10 mouse cellular contexts compared by ENCODE assay signal in the genomic region with DNA sequence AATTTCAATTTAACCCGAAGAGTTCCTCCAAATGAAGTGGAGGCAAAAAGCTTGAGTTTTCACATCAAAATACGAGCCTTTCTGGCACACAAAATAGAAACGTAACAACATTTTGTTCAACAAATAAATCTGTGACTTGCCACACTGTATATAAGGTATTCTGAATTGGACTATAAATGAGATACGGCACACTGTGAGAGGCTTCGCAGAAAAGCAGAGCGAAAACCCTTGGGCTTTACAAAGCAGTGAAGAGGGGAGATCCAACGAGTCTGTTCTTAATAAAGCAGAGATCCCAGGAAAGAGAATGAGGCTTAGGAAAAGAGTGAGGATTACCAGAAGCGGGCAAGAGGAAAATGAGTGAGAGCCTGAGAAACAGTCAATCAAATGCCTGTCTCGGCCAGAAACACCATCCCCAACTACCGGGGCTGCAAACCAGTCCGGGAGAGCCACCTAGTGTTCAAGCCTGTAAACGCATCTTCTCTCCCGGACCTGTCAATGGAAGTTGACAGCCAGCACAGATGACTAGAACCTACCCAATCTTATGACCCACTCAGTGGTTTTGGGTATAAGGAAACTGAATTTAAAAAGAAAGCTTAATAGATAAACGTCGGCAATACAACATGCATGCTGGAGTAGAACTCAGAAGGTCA. TPM values are rescaled to one million over a fixed set of nuclear protein-coding genes. Genes with fewer than 3 reads are reported as not detected.
A peak's percentile ranks its signal among the peaks of the same experiment; 100 is the strongest.
DNase-seq lines count a peak whose midpoint lies in the region; ATAC-seq and TF ChIP-seq lines count a peak whose summit lies in the region.
"Had no signal": no experiment of that assay in that cellular context is flagged by ENCODE, and none has a peak within 500 bp of the region (broad histone marks: within the 10 kb centered on the region; RNA-seq: fewer than 3 reads in every experiment).

No protein-coding gene starts in this region.

- no peak overlapping the region for H3K4me3 ChIP-seq in kidney, embryonic 15.5 days (replicated peaks)
- no peak overlapping the region for H3K4me3 ChIP-seq in limb, embryonic 14.5 days (replicated peaks; ENCODE audit: low read length)
- peak overlapping the region; percentile 5; the same call in 1 of the 2 replicates for H3K4me3 ChIP-seq in neural tube, embryonic 13.5 days
- H3K4me3 ChIP-seq: embryonic facial prominence, embryonic 12.5 days had no signal

- peak overlapping the region; percentile 31; the same call in 1 of the 2 replicates for H3K4me2 ChIP-seq in kidney, embryonic 15.5 days
- peak overlapping the region; percentile 30; the same call in 1 of the 2 replicates for H3K4me2 ChIP-seq in limb, embryonic 14.5 days (replicated peaks; ENCODE audit: low read depth, low read length, severe bottlenecking)
- H3K4me2 ChIP-seq in neural tube, embryonic 13.5 days, result peak overlapping the region; percentile 38
- H3K4me2 ChIP-seq: embryonic facial prominence, embryonic 12.5 days had no signal

- DNase-seq in thymus, postnatal 0 days (ENCODE audit: low spot score), result peak; percentile 16
- no peak for DNase-seq in thymus, postnatal 36 days
- DNase-seq in cerebellum, postnatal 10 days, result peak; percentile 89 to 91
- peak; percentile 57 to 64 for DNase-seq in frontal cortex, postnatal 25 days (ENCODE audit: low spot score in 2 of 2)
- DNase-seq in limb, embryonic 14.5 days (ENCODE audit: low spot score), result peak; percentile 78
- peak; percentile 32 to 35 for DNase-seq in urinary bladder, postnatal 36 days (ENCODE audit: low spot score in 2 of 2)

- no peaks in the 10 kb centered on the region for H3K9me3 ChIP-seq in kidney, embryonic 15.5 days (replicated peaks)
- H3K9me3 ChIP-seq in limb, embryonic 14.5 days (ENCODE audit: control insufficient read depth, low read length), result no peaks in the 10 kb centered on the region
- no peaks in the 10 kb centered on the region for H3K9me3 ChIP-seq in neural tube, embryonic 13.5 days
- H3K9me3 ChIP-seq: embryonic facial prominence, embryonic 12.5 days had no signal

- no peak for TF ChIP-seq POLR2A in limb, embryonic 14.5 days (IDR thresholded peaks at IDR 0.05; ENCODE audit: borderline replicate concordance, extremely low read depth, insufficient read depth, insufficient read length)

- no peaks in the 10 kb centered on the region for H3K36me3 ChIP-seq in kidney, embryonic 15.5 days
- H3K36me3 ChIP-seq in limb, embryonic 14.5 days (ENCODE audit: control insufficient read depth, insufficient read depth, low read length), result no peaks in the 10 kb centered on the region
- H3K36me3 ChIP-seq in neural tube, embryonic 13.5 days, result no peaks in the 10 kb centered on the region
- H3K36me3 ChIP-seq: embryonic facial prominence, embryonic 12.5 days had no signal

- 39% methylated on average over 15 of the region's 15 CpGs for WGBS in kidney, embryonic 15.5 days
- 32% methylated on average over 15 of the region's 15 CpGs for WGBS in limb, embryonic 14.5 days
- 39% methylated on average over 15 of the region's 15 CpGs for WGBS in neural tube, embryonic 13.5 days

- no peak overlapping the region for H3K9ac ChIP-seq in kidney, embryonic 15.5 days
- no peak overlapping the region for H3K9ac ChIP-seq in limb, embryonic 14.5 days (ENCODE audit: low read depth, low read length, severe bottlenecking)
- peak overlapping the region; percentile 10; the same call in 1 of the 2 replicates for H3K9ac ChIP-seq in neural tube, embryonic 13.5 days
- H3K9ac ChIP-seq: embryonic facial prominence, embryonic 12.5 days had no signal

- H3K27ac ChIP-seq in kidney, embryonic 15.5 days, result no peak overlapping the region
- no peak overlapping the region for H3K27ac ChIP-seq in limb, embryonic 14.5 days (replicated peaks; ENCODE audit: low read depth, low read length)
- H3K27ac ChIP-seq in neural tube, embryonic 13.5 days (replicated peaks), result no peak overlapping the region
- H3K27ac ChIP-seq: embryonic facial prominence, embryonic 12.5 days had no signal

- 0 out of 2 replicates have a peak, but pooled peaks have one; percentile 46 for ATAC-seq in kidney, embryonic 15.5 days (replicated peaks; ENCODE audit: low FRiP score)
- ATAC-seq in limb, embryonic 14.5 days (ENCODE audit: low FRiP score, low read depth), result no peak
- ATAC-seq in neural tube, embryonic 13.5 days (ENCODE audit: low read depth), result peak; percentile 81

- no peaks in the 10 kb centered on the region for H3K4me1 ChIP-seq in kidney, embryonic 15.5 days
- H3K4me1 ChIP-seq in limb, embryonic 14.5 days (ENCODE audit: control insufficient read depth, insufficient read depth, low read length), result no peaks in the 10 kb centered on the region
- H3K4me1 ChIP-seq in neural tube, embryonic 13.5 days (replicated peaks), result no peaks in the 10 kb centered on the region; the same call in 1 of the 2 replicates
- H3K4me1 ChIP-seq: embryonic facial prominence, embryonic 12.5 days had no signal

- H3K27me3 ChIP-seq in kidney, embryonic 15.5 days, result no peaks in the 10 kb centered on the region
- H3K27me3 ChIP-seq in limb, embryonic 14.5 days (ENCODE audit: control insufficient read depth, insufficient read depth, low read length), result no peaks in the 10 kb centered on the region
- H3K27me3 ChIP-seq in neural tube, embryonic 13.5 days, result no peaks in the 10 kb centered on the region
- H3K27me3 ChIP-seq: embryonic facial prominence, embryonic 12.5 days had no signal

RNA-seq across cellular contexts. Expression of a gene that starts 36.2 kb away (rescaled TPM):
- polyA plus RNA-seq in thymus, postnatal 0 days (2015; fragmentation: Nextera tagmentation; extraction: Ambion mirVana), result not detected in 2 replicates
- 0.78 and 1.1 TPM in 2 replicates for polyA plus RNA-seq in kidney, embryonic 15.5 days (2015; fragmentation: Nextera tagmentation; extraction: Ambion mirVana)
- polyA plus RNA-seq in limb, embryonic 14.5 days (2012; rRNA removed), result not detected in 2 replicates
- not detected in 2 replicates for polyA plus RNA-seq in limb, embryonic 14.5 days (2014; fragmentation: Nextera tagmentation; extraction: Ambion mirVana)
- polyA plus RNA-seq in neural tube, embryonic 13.5 days (2015; fragmentation: Nextera tagmentation; extraction: Ambion mirVana), result not detected in 2 replicates
- polyA plus RNA-seq: embryonic facial prominence, embryonic 12.5 days; spleen, adult 2 months had no signal

RNA-seq across cellular contexts. Expression of a gene that starts 38.9 kb away (rescaled TPM):
- 0.10 TPM in 1 of 2 replicates, not detected in the other for polyA plus RNA-seq in thymus, postnatal 0 days (2015; fragmentation: Nextera tagmentation; extraction: Ambion mirVana)
- 49.8 and 59.4 TPM in 2 replicates for polyA plus RNA-seq in kidney, embryonic 15.5 days (2015; fragmentation: Nextera tagmentation; extraction: Ambion mirVana)
- polyA plus RNA-seq in limb, embryonic 14.5 days (2012; rRNA removed), result 0.49 and 0.55 TPM in 2 replicates
- polyA plus RNA-seq in limb, embryonic 14.5 days (2014; fragmentation: Nextera tagmentation; extraction: Ambion mirVana), result 0.55 and 0.65 TPM in 2 replicates
- 1.0 and 1.1 TPM in 2 replicates for polyA plus RNA-seq in neural tube, embryonic 13.5 days (2015; fragmentation: Nextera tagmentation; extraction: Ambion mirVana)

Comparison
In these comparisons a context has a peak if more than half of its experiments do, and no peak if none do; other contexts are left out.
1. DNase-seq: peak in thymus, postnatal 0 days (single experiment), cerebellum, postnatal 10 days (2 of 2), frontal cortex, postnatal 25 days (2 of 2), limb, embryonic 14.5 days (single experiment) and urinary bladder, postnatal 36 days (2 of 2); none in thymus, postnatal 36 days (0 of 2).
2. RNA of a gene that starts 38.9 kb away (polyA plus RNA-seq): 49.8 to 59.4 TPM in kidney, embryonic 15.5 days; 1.0 to 1.1 TPM in neural tube, embryonic 13.5 days, 0.49 to 0.65 TPM in limb, embryonic 14.5 days and 0.10 TPM in thymus, postnatal 0 days; every median in the first group is over 10 times any median in the second.
3. Peak in every context shown above with its lines, with median percentiles within 50 percentile points of each other: H3K4me2 ChIP-seq.